Mouse (Mus musculus): Measurements from ENCODE around the gene Rpa3. TPM values are rescaled to one million over a fixed set of nuclear protein-coding genes. Genes with fewer than 3 reads are reported as not detected.

The Rpa3 gene
- polyA plus RNA-seq (2016; fragmentation: Nextera tagmentation; extraction: Ambion mirVana), result 204 and 210 TPM in 2 replicates

DNA sequence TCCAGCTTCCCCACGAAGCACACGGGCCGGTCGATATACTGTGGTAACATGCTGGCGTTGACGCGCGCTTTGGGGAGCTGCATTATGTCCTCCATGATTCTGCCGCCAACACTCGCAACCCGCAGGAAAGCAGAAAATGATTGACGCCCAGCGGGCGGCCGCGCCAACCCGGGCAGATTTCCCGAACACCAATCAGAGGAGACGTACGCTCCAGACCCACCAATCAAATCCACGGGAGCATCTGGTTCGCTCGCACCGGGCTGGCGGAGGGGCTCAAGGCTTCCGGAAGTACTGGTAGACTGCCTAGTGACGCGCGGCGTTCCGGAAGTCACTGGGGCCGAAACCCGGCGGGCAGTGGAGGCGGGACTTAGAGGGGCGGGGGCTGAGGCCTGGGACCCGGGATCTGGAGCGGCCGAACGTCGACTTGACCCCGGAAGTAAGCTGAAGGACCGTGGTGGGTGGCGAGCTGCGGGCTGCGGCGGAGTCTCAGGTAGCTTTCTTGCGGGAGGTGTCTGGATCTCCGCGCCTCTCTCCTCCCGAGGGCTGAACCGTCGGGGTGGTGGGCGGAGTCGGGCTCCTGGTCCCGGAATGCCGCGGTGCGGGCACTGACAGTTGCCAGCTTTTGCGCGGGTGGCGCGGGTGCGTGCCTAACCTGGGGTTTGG, at the start of gene Rpa3, which contains the start of the genes Umad1 and Gm45062:
TSS of gene Rpa3 (minus strand) at position 170 of the 663 bp plus-strand sequence.
TSS of gene Umad1 (plus strand) at position 285 of the 663 bp plus-strand sequence.
TSS of gene Gm45062 (plus strand) at position 447 of the 663 bp plus-strand sequence.
- peak within 1 kb of the TSS; percentile 82 for H3K4me3 ChIP-seq
- DNase-seq (ENCODE audit: low spot score), result peak; percentile 98
- H3K9me3 ChIP-seq, result no peaks in the 10 kb centered on the region
- H3K4me1 ChIP-seq, result peaks cover 16% of the 10 kb centered on the region
- H3K27ac ChIP-seq (replicated peaks), result peak within 1 kb of the TSS; percentile 88
- peaks cover 25% of the 10 kb centered on the region for H3K36me3 ChIP-seq (replicated peaks)
- WGBS, result under 1% methylated on average over 64 of the region's 64 CpGs
- no peaks in the 10 kb centered on the region for H3K27me3 ChIP-seq (replicated peaks; ENCODE audit: low read depth, poor library complexity, severe bottlenecking)

DNA sequence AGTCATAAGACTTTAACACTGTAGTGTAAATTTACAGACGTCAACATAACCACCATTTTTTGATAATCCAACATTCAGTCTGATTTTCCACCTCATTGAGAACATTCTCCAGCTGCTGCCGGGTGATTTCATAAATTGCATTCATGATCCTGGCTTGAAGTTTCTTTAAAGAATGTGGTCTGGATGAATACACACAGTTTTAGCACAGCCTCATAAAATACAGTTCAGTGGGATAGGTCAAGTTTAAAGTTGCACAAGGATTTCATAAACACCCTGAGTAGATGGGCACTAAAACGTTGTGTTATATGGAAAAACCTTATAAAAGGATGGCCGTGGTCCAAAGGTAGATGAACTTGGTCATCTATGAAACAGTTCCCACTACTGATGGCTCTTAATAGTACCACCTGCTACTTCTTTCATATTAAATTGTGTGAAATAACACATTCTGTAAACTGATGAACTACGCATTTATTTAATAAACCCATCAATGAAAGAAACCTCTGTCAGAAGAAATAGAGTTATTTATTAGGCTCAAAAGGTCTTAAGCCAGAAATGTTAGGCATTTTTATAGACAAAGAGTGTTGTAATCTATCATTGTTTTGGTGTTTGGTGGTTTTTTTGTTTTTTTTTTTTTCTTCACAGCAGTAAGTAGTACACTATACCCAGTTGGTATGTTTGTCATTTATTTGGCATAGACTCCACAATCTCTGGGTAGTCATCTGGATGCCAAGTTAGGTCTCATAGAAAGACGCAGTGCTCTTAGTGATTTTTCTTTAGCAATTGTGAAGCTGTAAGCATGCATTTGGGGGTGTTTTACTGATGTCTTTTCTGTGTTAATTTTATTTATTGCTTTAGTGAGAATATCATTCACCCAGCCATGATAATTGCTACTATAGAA, 49.2 kb upstream of the Rpa3 start:
- Histone ChIP-seq H3K4me1 (no peaks in the 10 kb centered on the region), H3K27ac (replicated peaks) (no peak overlapping the region), H3K27me3 (replicated peaks; ENCODE audit: low read depth, poor library complexity, severe bottlenecking) (no peaks in the 10 kb centered on the region), H3K36me3 (replicated peaks) (no peaks in the 10 kb centered on the region), H3K9me3 (no peaks in the 10 kb centered on the region), H3K4me3 (no peak overlapping the region)
- DNase-seq (ENCODE audit: low spot score), result no peak
- WGBS, result 90% methylated on average over 6 of the region's 6 CpGs

DNA sequence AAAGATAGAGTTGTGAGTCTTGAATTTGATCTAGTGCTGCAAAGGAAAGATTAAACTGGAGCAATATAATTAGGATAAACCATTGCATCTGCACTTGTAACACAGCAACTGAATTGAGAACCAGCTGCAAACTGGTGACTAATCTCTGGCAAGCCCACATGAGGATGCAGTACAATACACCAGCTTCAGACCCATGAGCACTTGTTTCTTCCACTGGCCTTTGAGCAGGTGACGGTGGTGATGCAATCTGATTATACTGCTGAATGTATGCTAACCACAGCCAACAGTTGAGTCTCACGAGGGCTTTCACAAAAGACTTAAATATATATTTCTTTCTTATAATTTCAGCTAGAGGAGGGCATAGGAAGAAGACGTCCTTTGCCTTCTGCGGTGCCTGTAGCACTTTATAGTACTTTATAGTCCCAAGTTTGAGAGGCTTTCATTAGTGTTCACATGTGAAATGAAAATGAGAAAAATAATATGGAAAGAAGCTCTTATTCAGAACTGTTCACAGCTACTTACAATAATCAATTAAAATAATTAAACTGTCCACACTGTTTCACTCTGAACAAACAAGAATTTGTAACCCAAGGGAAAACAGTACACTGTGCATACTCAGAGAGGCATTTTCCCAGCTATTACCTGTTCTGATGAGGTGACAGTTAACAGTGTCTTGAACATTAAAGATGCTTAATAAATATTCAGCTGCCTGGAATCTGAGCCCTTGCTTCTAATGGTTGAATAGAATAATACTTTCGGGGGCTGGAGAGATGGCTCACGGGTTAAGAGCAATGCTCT, 40.3 kb upstream of the Rpa3 start:
- no peak overlapping the region for H3K4me3 ChIP-seq
- H3K27me3 ChIP-seq (replicated peaks; ENCODE audit: low read depth, poor library complexity, severe bottlenecking), result no peaks in the 10 kb centered on the region
- H3K4me1 ChIP-seq, result no peaks in the 10 kb centered on the region
- WGBS, result 85% methylated on average over 6 of the region's 6 CpGs
- no peak overlapping the region for H3K27ac ChIP-seq (replicated peaks)
- no peak for DNase-seq (ENCODE audit: low spot score)
- H3K36me3 ChIP-seq (replicated peaks), result no peaks in the 10 kb centered on the region
- H3K9me3 ChIP-seq, result no peaks in the 10 kb centered on the region; the same call in 1 of the 2 replicates

DNA sequence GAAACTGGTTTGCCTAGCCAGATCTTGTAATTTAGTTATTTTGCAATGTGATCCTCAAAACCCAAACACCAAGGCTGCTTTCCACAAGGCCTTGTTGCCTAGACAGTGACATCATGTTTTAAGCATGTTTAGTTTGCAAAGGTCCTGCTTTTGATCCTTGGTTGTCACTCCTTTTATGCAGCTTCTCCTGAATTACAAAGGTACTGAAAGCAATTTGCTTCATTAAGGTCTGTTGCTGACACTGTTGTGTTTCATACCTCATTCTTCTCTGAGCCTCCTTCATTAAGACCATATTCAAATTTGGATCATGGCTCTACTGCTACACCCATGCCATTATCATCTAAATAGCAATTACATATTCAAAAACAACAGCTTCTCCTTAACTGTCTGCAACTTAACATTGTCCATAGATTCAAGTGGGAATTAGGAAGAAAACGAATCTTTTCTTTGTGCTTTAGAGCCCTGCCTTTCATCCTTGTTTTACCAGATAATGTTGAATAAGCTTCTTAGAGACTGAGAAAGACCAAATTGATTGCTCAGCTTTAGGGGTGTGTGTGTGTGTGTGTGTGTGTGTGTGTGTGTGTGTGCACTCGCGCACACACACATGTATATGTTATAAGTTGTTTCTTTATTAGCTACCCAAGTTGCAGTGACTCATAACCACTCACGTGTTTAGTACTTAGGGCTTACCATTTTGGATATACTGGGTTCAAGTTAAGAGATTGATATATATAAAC, 35.2 kb upstream of the Rpa3 start:
- WGBS, result 83% methylated on average over 4 of the region's 4 CpGs
- H3K36me3 ChIP-seq (replicated peaks), result no peaks in the 10 kb centered on the region
- H3K4me3 ChIP-seq, result no peak overlapping the region
- H3K4me1 ChIP-seq, result peaks cover 4% of the 10 kb centered on the region; the same call in 1 of the 2 replicates
- DNase-seq (ENCODE audit: low spot score), result no peak
- H3K9me3 ChIP-seq, result no peaks in the 10 kb centered on the region
- no peak overlapping the region for H3K27ac ChIP-seq (replicated peaks)
- no peaks in the 10 kb centered on the region for H3K27me3 ChIP-seq (replicated peaks; ENCODE audit: low read depth, poor library complexity, severe bottlenecking)

DNA sequence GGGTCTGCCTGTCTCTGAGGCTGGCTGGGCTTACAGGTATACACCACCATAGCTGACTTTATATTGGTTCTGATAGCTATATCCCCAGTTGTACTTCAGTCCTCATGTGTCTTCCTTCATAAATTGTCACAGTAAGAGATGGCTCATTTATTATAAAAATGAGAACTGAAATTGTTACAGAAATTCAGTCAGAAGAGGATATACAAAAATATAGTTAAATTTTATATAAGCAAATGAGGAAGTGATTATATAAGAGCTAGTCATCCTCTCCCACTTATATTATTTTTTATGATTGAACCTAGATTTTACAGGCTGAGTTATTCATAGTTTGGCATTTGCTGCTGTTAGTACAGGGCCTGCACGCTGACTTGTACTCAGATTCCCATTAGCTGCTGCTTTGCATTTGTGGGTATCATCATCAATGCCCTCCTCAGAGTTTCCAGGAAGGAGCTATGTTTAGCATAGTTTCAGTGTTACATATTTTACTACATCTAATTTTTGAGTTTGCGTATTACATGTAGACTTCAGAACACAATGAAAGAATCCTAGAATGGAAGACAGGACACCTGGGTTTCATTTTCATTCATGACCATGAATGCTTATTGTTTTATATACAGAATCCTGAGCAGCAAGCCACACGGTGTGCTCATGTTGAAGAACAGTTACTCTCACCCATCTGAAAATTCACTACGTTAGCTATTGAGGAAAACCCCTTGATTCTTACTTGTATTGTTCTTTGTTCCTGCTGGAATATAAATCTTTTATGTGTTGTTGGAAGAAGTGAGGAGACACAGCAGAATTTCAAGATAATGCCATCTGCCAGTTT, 30.0 kb upstream of the Rpa3 start:
- WGBS, result 92% methylated on average over 4 of the region's 4 CpGs
- Histone ChIP-seq H3K27ac (replicated peaks) (no peak overlapping the region), H3K27me3 (replicated peaks; ENCODE audit: low read depth, poor library complexity, severe bottlenecking) (no peaks in the 10 kb centered on the region), H3K4me3 (no peak overlapping the region), H3K36me3 (replicated peaks) (no peaks in the 10 kb centered on the region), H3K4me1 (peaks cover 1% of the 10 kb centered on the region; the same call in 1 of the 2 replicates), H3K9me3 (no peaks in the 10 kb centered on the region)
- DNase-seq (ENCODE audit: low spot score), result no peak

DNA sequence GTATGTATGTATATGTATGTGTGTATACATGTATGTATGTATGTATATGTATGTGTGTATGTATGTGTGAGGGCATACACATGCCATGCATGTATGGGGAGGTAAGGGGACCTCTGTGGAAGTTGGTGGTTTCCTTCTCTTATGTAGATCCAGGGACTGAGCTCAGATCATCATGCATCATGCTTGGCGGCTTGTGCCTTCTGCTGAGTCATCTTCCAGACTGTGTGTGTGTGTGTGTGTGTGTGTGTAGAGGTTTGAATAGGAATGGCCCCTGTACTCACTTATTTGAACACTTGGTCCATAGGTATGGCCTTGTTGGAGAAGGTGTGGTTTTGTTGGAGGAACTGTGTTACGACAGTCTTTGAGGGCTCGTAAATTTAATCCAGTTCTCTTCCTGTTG, 27.2 kb upstream of the Rpa3 start:
- Histone ChIP-seq H3K27ac (replicated peaks) (no peak overlapping the region), H3K9me3 (no peaks in the 10 kb centered on the region), H3K4me1 (no peaks in the 10 kb centered on the region), H3K27me3 (replicated peaks; ENCODE audit: low read depth, poor library complexity, severe bottlenecking) (no peaks in the 10 kb centered on the region), H3K4me3 (no peak overlapping the region), H3K36me3 (replicated peaks) (no peaks in the 10 kb centered on the region)
- 94% methylated on average over 3 of the region's 3 CpGs for whole genome bisulfite sequencing
- DNase-seq (ENCODE audit: low spot score), result no peak

DNA sequence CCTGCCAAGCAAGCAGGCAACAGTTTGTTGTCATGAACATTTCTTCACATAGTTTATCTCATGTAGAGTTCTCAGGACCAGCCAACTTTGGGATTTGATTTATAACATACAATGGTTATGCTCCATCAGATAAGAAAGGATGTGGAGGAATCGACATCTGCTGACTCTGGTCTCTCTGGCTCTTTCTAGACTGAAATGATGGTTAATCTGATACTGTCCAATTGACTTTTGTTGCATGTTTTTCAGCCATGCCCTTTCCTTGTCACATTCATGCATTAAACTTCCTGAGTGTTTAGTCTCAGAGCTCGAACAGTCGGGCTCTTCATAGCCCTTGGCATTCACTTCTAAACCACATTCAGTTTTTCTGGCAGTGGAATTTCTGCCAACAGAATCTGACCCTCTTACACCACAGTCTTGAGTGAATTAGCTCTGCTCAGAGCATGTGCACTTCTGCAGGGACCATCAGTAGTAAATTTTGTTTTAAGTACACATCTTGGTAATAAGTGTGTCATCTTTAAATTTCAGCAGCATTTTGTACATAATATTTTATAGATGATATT, 26.5 kb upstream of the Rpa3 start:
- whole genome bisulfite sequencing, result 83% methylated on average over 3 of the region's 3 CpGs
- Histone ChIP-seq H3K27ac (replicated peaks) (no peak overlapping the region), H3K4me1 (no peaks in the 10 kb centered on the region), H3K36me3 (replicated peaks) (no peaks in the 10 kb centered on the region), H3K9me3 (no peaks in the 10 kb centered on the region), H3K4me3 (no peak overlapping the region), H3K27me3 (replicated peaks; ENCODE audit: low read depth, poor library complexity, severe bottlenecking) (no peaks in the 10 kb centered on the region)
- no peak for DNase-seq (ENCODE audit: low spot score)

DNA sequence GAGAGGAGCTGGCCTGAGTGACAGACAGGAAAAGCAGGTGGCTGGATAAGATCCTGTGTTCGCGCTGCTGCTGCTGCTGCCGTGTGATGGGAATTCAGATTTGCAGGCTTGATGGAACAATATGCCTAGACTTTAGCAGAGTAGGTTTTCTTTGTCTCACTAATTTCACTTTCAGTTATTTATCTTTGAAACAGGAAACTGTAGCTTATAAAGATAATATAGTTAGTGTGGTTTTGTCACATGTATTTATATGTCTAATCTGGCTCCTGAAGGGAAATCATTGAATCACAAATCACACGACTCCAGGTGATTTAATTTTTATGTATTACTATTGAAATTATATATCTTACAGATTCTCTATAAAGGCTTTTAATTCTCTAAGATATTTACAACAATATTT, 24.3 kb upstream of the Rpa3 start:
- no peak overlapping the region for H3K27ac ChIP-seq (replicated peaks)
- H3K27me3 ChIP-seq (replicated peaks; ENCODE audit: low read depth, poor library complexity, severe bottlenecking), result no peaks in the 10 kb centered on the region
- no peaks in the 10 kb centered on the region for H3K4me1 ChIP-seq
- H3K4me3 ChIP-seq, result no peak overlapping the region
- WGBS, result 90% methylated on average over 4 of the region's 4 CpGs
- no peak for DNase-seq (ENCODE audit: low spot score)
- H3K36me3 ChIP-seq (replicated peaks), result no peaks in the 10 kb centered on the region
- H3K9me3 ChIP-seq, result no peaks in the 10 kb centered on the region

DNA sequence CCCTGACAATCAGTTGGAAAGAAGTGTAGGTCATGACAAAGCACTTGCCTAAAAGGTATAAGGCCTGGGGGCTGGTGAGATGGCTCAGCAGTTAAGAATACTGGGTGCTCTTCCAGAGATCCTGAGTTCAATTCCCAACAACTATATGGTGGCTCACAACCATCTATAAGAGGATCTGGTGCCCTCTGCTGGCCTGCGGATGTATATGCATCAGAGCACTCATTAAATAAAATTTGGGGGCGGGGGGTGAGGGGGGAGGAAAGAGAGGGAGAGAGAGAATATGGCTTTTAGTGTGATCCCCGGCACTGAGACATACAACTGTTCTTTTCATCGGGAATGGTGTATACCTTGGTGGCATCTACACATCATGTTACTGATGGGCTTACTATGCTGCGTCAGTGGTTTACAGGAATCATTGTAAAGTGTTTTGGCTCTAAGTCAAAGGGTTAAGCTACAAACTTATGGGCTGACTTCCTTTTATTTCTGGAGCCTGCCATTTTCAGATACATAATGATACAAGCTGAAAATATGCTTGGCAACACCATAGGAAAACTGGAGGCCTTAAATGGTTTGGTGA, 19.5 kb upstream of the Rpa3 start:
- no peaks in the 10 kb centered on the region for H3K4me1 ChIP-seq
- H3K27me3 ChIP-seq (replicated peaks; ENCODE audit: low read depth, poor library complexity, severe bottlenecking), result no peaks in the 10 kb centered on the region
- DNase-seq (ENCODE audit: low spot score), result peak; percentile 13
- H3K27ac ChIP-seq (replicated peaks), result no peak overlapping the region
- H3K36me3 ChIP-seq (replicated peaks), result no peaks in the 10 kb centered on the region
- no peak overlapping the region for H3K4me3 ChIP-seq
- no peaks in the 10 kb centered on the region for H3K9me3 ChIP-seq
- 75% methylated on average over 5 of the region's 5 CpGs for WGBS

DNA sequence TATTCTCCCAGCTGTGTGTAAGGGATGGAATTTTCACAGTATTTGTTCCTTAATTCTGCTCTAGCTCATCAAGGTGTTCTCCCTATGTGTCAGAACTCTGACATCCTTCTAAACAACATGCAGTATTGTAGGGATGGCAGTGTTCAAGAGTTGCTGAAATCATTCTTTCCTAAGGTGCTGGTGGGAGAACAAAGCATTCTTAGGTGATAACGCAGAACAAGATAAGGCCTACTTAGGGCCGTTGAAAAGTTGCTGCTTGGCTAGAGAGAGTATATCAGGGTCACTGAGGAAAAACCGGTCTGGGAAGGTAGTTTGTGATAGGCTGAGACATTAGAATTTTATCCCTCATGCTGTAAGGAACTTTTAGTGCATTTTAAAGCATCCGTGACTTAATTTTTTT, 17.5 kb upstream of the Rpa3 start:
- Histone ChIP-seq H3K4me1 (no peaks in the 10 kb centered on the region), H3K9me3 (no peaks in the 10 kb centered on the region), H3K27ac (replicated peaks) (no peak overlapping the region), H3K4me3 (no peak overlapping the region), H3K36me3 (replicated peaks) (no peaks in the 10 kb centered on the region; the same call in 1 of the 2 replicates), H3K27me3 (replicated peaks; ENCODE audit: low read depth, poor library complexity, severe bottlenecking) (no peaks in the 10 kb centered on the region)
- 80% methylated on average over 4 of the region's 4 CpGs for WGBS
- no peak for DNase-seq (ENCODE audit: low spot score)

DNA sequence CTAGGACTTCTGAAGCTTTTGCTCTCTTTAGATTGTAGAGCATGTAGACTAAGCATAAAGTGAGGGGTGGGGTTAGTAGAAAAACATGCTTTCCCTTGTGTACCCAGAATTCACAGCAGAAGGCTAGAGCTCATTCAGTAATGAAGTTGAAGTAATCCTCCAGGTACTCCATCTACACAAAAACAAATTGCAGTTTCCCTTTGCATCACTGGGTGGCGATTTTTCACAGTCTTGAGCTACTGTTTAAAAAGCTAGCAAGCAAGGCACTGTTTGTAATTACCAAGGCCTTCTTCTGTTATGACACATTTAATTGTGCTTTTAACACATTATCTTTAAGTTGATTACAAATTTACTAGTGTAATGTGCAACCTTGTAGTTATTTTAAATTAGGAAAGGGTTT, 16.1 kb upstream of the Rpa3 start:
- Histone ChIP-seq H3K4me1 (no peaks in the 10 kb centered on the region), H3K27me3 (replicated peaks; ENCODE audit: low read depth, poor library complexity, severe bottlenecking) (no peaks in the 10 kb centered on the region), H3K27ac (replicated peaks) (no peak overlapping the region), H3K9me3 (no peaks in the 10 kb centered on the region), H3K4me3 (no peak overlapping the region), H3K36me3 (replicated peaks) (peaks cover 4% of the 10 kb centered on the region; the same call in 1 of the 2 replicates)
- peak; percentile 14 for DNase-seq (ENCODE audit: low spot score)
- 9% methylated on average over 1 of the region's 1 CpGs for WGBS

Measured in embryonic facial prominence, embryonic 10.5 days (tissue).